Mouse (Mus musculus): ENCODE measurements at regions not wholly inside any gene's neighbourhood (a gene's known extent, or its start where the extent isn't known, plus 50 kb on each side); places are given as distances from the start of the nearest gene placed in this dataset.

DNA sequence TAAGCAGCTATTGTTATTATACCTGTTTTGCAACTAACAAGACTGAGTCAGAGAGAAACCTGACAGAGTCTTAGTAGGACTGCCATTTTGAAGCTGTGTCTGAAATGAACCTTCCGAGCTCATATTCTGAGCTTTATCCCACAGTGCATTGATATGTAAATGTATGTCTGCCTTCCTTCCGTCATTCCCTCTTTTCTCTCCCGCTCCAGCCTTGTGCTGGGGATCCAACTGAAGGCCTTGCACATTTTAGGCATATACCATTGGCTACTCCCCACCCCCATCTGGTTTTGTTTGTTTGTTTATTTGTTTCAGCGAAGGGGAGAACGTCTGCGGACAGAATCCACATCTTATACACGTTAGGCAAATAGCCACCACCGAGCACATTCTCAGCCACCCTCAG, 57.2 kb upstream of the Map4k3 start:
- no peak overlapping the region for H3K27ac ChIP-seq (replicated peaks; ENCODE audit: low read depth, low read length)
- no peak overlapping the region for H3K4me2 ChIP-seq (ENCODE audit: low read depth, severe bottlenecking)
- no peaks in the 10 kb centered on the region for H3K4me1 ChIP-seq (ENCODE audit: control insufficient read depth, insufficient read depth, low read length)
- DNase-seq (ENCODE audit: low spot score) (no peak), ATAC-seq (ENCODE audit: insufficient number of reproducible peaks, low FRiP score, low TSS enrichment, low read depth) (no peak)
- 77% methylated on average over 8 of the region's 8 CpGs for WGBS
- H3K4me3 ChIP-seq (ENCODE audit: low read depth, low read length): no peak overlapping the region
- no peaks in the 10 kb centered on the region for H3K9me3 ChIP-seq (ENCODE audit: control insufficient read depth, low read length)
- H3K9ac ChIP-seq (ENCODE audit: low read length): no peak overlapping the region
- no peaks in the 10 kb centered on the region for H3K27me3 ChIP-seq (ENCODE audit: control insufficient read depth, insufficient read depth, low read length)
- H3K36me3 ChIP-seq (ENCODE audit: control insufficient read depth, insufficient read depth, low read length): no peaks in the 10 kb centered on the region

- WGBS: 82% methylated on average over 4 of the region's 4 CpGs
- H3K9ac ChIP-seq (ENCODE audit: low read length): no peak overlapping the region
- ATAC-seq (ENCODE audit: insufficient number of reproducible peaks, low FRiP score, low TSS enrichment, low read depth) (no peak), DNase-seq (ENCODE audit: low spot score) (no peak)
- H3K4me3 ChIP-seq (ENCODE audit: low read depth, low read length): no peak overlapping the region
- H3K4me1 ChIP-seq (ENCODE audit: control insufficient read depth, insufficient read depth, low read length): no peaks in the 10 kb centered on the region
- H3K9me3 ChIP-seq (ENCODE audit: control insufficient read depth, low read length): no peaks in the 10 kb centered on the region
- no peak overlapping the region for H3K27ac ChIP-seq (replicated peaks; ENCODE audit: low read depth, low read length)
- H3K27me3 ChIP-seq (ENCODE audit: control insufficient read depth, insufficient read depth, low read length): no peaks in the 10 kb centered on the region
- no peaks in the 10 kb centered on the region for H3K36me3 ChIP-seq (ENCODE audit: control insufficient read depth, insufficient read depth, low read length)
- no peak overlapping the region for H3K4me2 ChIP-seq (ENCODE audit: low read depth, severe bottlenecking)
These were observed 56.8 kb upstream of the Map4k3 start for GRCm38 (mm10) chr17:80785049-80785448.

GRCm38 (mm10) chr17:80782233-80782632, 53.9 kb upstream of the Map4k3 start:
- Histone ChIP-seq H3K4me3 (ENCODE audit: low read depth, low read length) (no peak overlapping the region), H3K27ac (replicated peaks; ENCODE audit: low read depth, low read length) (no peak overlapping the region), H3K9ac (ENCODE audit: low read length) (no peak overlapping the region), H3K9me3 (ENCODE audit: control insufficient read depth, low read length) (no peaks in the 10 kb centered on the region; the same call in 1 of the 2 replicates), H3K36me3 (ENCODE audit: control insufficient read depth, insufficient read depth, low read length) (no peaks in the 10 kb centered on the region), H3K4me1 (ENCODE audit: control insufficient read depth, insufficient read depth, low read length) (no peaks in the 10 kb centered on the region), H3K27me3 (ENCODE audit: control insufficient read depth, insufficient read depth, low read length) (no peaks in the 10 kb centered on the region), H3K4me2 (ENCODE audit: low read depth, severe bottlenecking) (no peak overlapping the region)
- no peak for ATAC-seq (ENCODE audit: insufficient number of reproducible peaks, low FRiP score, low TSS enrichment, low read depth)
- DNase-seq (ENCODE audit: low spot score): no peak
- 15% methylated on average over 1 of the region's 1 CpGs for WGBS

DNA sequence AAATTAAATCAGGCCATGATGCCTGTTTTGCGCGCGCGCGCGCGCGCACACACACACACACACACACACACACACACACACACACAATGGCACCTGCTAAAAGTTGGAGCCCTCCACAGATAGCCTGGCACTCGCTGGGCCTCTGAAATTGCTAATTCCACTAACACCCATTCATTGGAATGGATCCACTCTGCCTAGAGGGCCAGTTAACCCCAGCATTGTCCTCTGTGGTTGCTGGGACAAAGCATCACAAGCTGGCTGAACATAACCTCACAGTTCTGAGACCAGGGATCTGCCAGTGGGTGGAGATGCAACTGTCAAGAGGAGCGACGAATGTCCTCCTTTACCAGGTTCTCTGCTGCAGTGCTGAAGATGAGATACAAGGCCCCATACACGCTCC, 53.3 kb upstream of the Map4k3 start:
- no peaks in the 10 kb centered on the region for H3K4me1 ChIP-seq (ENCODE audit: control insufficient read depth, insufficient read depth, low read length)
- H3K9ac ChIP-seq (ENCODE audit: low read length): no peak overlapping the region
- no peak overlapping the region for H3K4me2 ChIP-seq (ENCODE audit: low read depth, severe bottlenecking)
- 91% methylated on average over 12 of the region's 12 CpGs for WGBS
- no peaks in the 10 kb centered on the region for H3K36me3 ChIP-seq (ENCODE audit: control insufficient read depth, insufficient read depth, low read length)
- DNase-seq (ENCODE audit: low spot score) (no peak), ATAC-seq (ENCODE audit: insufficient number of reproducible peaks, low FRiP score, low TSS enrichment, low read depth) (no peak)
- H3K27me3 ChIP-seq (ENCODE audit: control insufficient read depth, insufficient read depth, low read length): no peaks in the 10 kb centered on the region
- no peaks in the 10 kb centered on the region; the same call in 1 of the 2 replicates for H3K9me3 ChIP-seq (ENCODE audit: control insufficient read depth, low read length)
- no peak overlapping the region for H3K4me3 ChIP-seq (ENCODE audit: low read depth, low read length)
- no peak overlapping the region for H3K27ac ChIP-seq (replicated peaks; ENCODE audit: low read depth, low read length)

DNA sequence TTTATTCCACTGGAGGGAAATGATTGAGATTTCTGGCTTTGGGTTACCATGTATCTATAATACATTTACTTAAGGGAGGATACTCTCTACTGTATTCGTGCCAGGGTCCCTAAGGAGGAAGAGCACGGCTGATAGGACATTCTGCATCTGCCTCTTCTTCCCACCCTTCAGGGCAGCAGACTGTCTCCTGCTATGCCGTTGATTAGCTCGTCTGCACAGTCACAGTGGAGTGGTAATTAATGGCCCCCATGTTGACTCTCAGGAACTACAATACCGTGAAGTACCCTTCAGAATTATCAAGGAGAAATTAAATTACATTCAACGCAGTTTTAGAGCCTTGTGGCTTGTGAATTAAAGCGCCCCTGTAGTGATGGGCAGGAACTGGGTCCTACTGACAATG, 52.0 kb upstream of the Map4k3 start:
- Histone ChIP-seq H3K4me2 (ENCODE audit: low read depth, severe bottlenecking) (no peak overlapping the region), H3K9me3 (ENCODE audit: control insufficient read depth, low read length) (no peaks in the 10 kb centered on the region; the same call in 1 of the 2 replicates), H3K36me3 (ENCODE audit: control insufficient read depth, insufficient read depth, low read length) (no peaks in the 10 kb centered on the region), H3K27me3 (ENCODE audit: control insufficient read depth, insufficient read depth, low read length) (no peaks in the 10 kb centered on the region), H3K27ac (replicated peaks; ENCODE audit: low read depth, low read length) (no peak overlapping the region), H3K4me3 (ENCODE audit: low read depth, low read length) (no peak overlapping the region), H3K9ac (ENCODE audit: low read length) (no peak overlapping the region), H3K4me1 (ENCODE audit: control insufficient read depth, insufficient read depth, low read length) (no peaks in the 10 kb centered on the region)
- ATAC-seq (ENCODE audit: insufficient number of reproducible peaks, low FRiP score, low TSS enrichment, low read depth): no peak
- WGBS: 73% methylated on average over 7 of the region's 7 CpGs
- no peak for DNase-seq (ENCODE audit: low spot score)

- 91% methylated on average over 6 of the region's 6 CpGs for WGBS
- Histone ChIP-seq H3K27ac (replicated peaks; ENCODE audit: low read depth, low read length) (no peak overlapping the region), H3K36me3 (ENCODE audit: control insufficient read depth, insufficient read depth, low read length) (no peaks in the 10 kb centered on the region), H3K27me3 (ENCODE audit: control insufficient read depth, insufficient read depth, low read length) (no peaks in the 10 kb centered on the region), H3K9ac (ENCODE audit: low read length) (no peak overlapping the region), H3K4me2 (ENCODE audit: low read depth, severe bottlenecking) (no peak overlapping the region), H3K4me1 (ENCODE audit: control insufficient read depth, insufficient read depth, low read length) (no peaks in the 10 kb centered on the region), H3K9me3 (ENCODE audit: control insufficient read depth, low read length) (no peaks in the 10 kb centered on the region; the same call in 1 of the 2 replicates), H3K4me3 (ENCODE audit: low read depth, low read length) (no peak overlapping the region)
- DNase-seq (ENCODE audit: low spot score) (no peak), ATAC-seq (ENCODE audit: insufficient number of reproducible peaks, low FRiP score, low TSS enrichment, low read depth) (no peak)
These were observed 51.5 kb upstream of the Map4k3 start for GRCm38 (mm10) chr17:80779782-80780181.

All from limb, embryonic 11.5 days (tissue).